ENCODE assay signal across 10 mouse cellular contexts in the genomic region with DNA sequence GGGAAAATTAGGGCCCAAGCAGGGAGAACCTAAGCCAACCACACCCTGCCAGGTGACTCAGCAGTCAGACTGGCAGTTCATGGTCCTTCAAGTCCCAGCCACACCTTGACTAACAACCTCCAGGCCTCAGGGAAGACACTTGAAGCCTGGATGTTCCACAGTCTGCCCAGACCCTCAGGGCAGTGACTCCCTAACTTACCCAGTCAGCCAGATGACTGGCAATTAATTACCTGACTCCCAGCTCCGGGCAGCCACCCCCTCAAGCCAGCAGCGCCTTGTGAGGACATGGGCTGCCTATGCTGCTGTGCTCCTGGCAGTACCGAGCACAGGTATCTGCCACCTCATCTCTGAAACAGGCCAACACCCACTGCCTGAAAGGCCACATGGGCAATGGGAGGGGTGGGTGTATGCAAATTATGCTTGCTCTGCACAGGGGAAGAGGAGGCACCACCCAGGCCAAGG. TPM values are rescaled to one million over a fixed set of nuclear protein-coding genes. Genes with fewer than 3 reads are reported as not detected.
DNase-seq lines count a peak whose midpoint lies in the region; ATAC-seq and TF ChIP-seq lines count a peak whose summit lies in the region.
"Had no signal": no experiment of that assay in that cellular context is flagged by ENCODE, and none has a peak within 500 bp of the region (broad histone marks: within the 10 kb centered on the region; RNA-seq: fewer than 3 reads in every experiment).

No protein-coding gene starts in this region.

- H3K9ac ChIP-seq in limb, embryonic 12.5 days (replicated peaks) = 0 out of 2 replicates have a peak overlapping the region, but pooled peaks have one; percentile 18
- no peak overlapping the region for H3K9ac ChIP-seq in MEL (ENCODE audit: control insufficient read depth, low read depth, low read length, poor library complexity, severe bottlenecking)
- no peak overlapping the region for H3K9ac ChIP-seq in intestine, postnatal 0 days (ENCODE audit: low read depth, low read length)
- H3K9ac ChIP-seq in forebrain, embryonic 12.5 days = no peak overlapping the region

- no peak for TF ChIP-seq RAD21 in MEL (IDR thresholded peaks at IDR 0.05; ENCODE audit: low read depth, low read length)

- H3K27ac ChIP-seq in limb, embryonic 12.5 days = no peak overlapping the region
- H3K27ac ChIP-seq in limb, embryonic 10.5 days = no peak overlapping the region
- no peak overlapping the region for H3K27ac ChIP-seq in MEL (ENCODE audit: control insufficient read depth, low read depth, low read length)
- H3K27ac ChIP-seq in intestine, postnatal 0 days (ENCODE audit: low read depth, low read length) = no peak overlapping the region
- no peak overlapping the region for H3K27ac ChIP-seq in forebrain, embryonic 12.5 days
- H3K27ac ChIP-seq: hindbrain, postnatal 0 days; midbrain, embryonic 10.5 days had no signal

- H3K27me3 ChIP-seq in limb, embryonic 12.5 days = no peaks in the 10 kb centered on the region
- no peaks in the 10 kb centered on the region for H3K27me3 ChIP-seq in limb, embryonic 10.5 days (ENCODE audit: low read depth, poor library complexity, severe bottlenecking)
- H3K27me3 ChIP-seq in MEL (ENCODE audit: control insufficient read depth in 1 of 2, insufficient read depth in 2 of 2, low read length in 2 of 2) = no peaks in the 10 kb centered on the region
- H3K27me3 ChIP-seq in intestine, postnatal 0 days (replicated peaks; ENCODE audit: control insufficient read depth, insufficient read depth, low read length) = no peaks in the 10 kb centered on the region
- H3K27me3 ChIP-seq in forebrain, embryonic 12.5 days = no peaks in the 10 kb centered on the region

- H3K79me2 ChIP-seq in MEL (ENCODE audit: control insufficient read depth, insufficient read depth, low read length, poor library complexity) = peaks cover 3% of the 10 kb centered on the region; the same call in 1 of the 2 replicates

- 72% methylated on average over 3 of the region's 3 CpGs for WGBS in limb, embryonic 12.5 days
- WGBS in limb, embryonic 10.5 days = 69% methylated on average over 3 of the region's 3 CpGs
- WGBS in intestine, postnatal 0 days = 37% methylated on average over 3 of the region's 3 CpGs
- WGBS in forebrain, embryonic 12.5 days = 80% methylated on average over 3 of the region's 3 CpGs

- no peak for TF ChIP-seq EP300 in MEL (IDR thresholded peaks at IDR 0.05; ENCODE audit: low read depth in 1 of 2, low read length in 2 of 2)

- H3K4me2 ChIP-seq in limb, embryonic 12.5 days = no peak overlapping the region
- no peak overlapping the region for H3K4me2 ChIP-seq in intestine, postnatal 0 days (replicated peaks; ENCODE audit: low read depth)
- H3K4me2 ChIP-seq in forebrain, embryonic 12.5 days = no peak overlapping the region

- no peak for DNase-seq in limb, embryonic 10.5 days (ENCODE audit: low spot score)
- peak; percentile 37 for DNase-seq in MEL (ENCODE audit: low read depth, low spot score)
- peak; percentile 77 to 78 for DNase-seq in spleen, postnatal 36 days (ENCODE audit: low spot score in 2 of 2)
- no peak for DNase-seq in cerebellum, postnatal 14 days
- DNase-seq in adrenal gland, adult (ENCODE audit: inconsistent age in 2 of 2, low spot score in 1 of 2) = no peak

- TF ChIP-seq POLR2A in MEL (IDR thresholded peaks at IDR 0.05; ENCODE audit: control insufficient read depth in 1 of 2, insufficient read depth in 1 of 2, low read depth in 1 of 2, low read length in 2 of 2, poor library complexity in 1 of 2) = no peak

- H3K4me3 ChIP-seq in limb, embryonic 12.5 days (replicated peaks) = no peak overlapping the region
- no peak overlapping the region for H3K4me3 ChIP-seq in limb, embryonic 10.5 days
- H3K4me3 ChIP-seq in MEL (ENCODE audit: control insufficient read depth in 1 of 2, insufficient read depth in 1 of 2, low read depth in 2 of 2, low read length in 2 of 2) = no peak overlapping the region
- H3K4me3 ChIP-seq in intestine, postnatal 0 days (ENCODE audit: low read depth, low read length) = no peak overlapping the region
- no peak overlapping the region for H3K4me3 ChIP-seq in forebrain, embryonic 12.5 days (replicated peaks)
- H3K4me3 ChIP-seq: midbrain, embryonic 10.5 days had no signal

- H3K9me3 ChIP-seq in limb, embryonic 12.5 days = no peaks in the 10 kb centered on the region
- H3K9me3 ChIP-seq in limb, embryonic 10.5 days (replicated peaks) = no peaks in the 10 kb centered on the region
- H3K9me3 ChIP-seq in MEL (replicated peaks; ENCODE audit: insufficient read depth, low read length) = no peaks in the 10 kb centered on the region
- H3K9me3 ChIP-seq in intestine, postnatal 0 days (ENCODE audit: control insufficient read depth) = no peaks in the 10 kb centered on the region
- no peaks in the 10 kb centered on the region for H3K9me3 ChIP-seq in forebrain, embryonic 12.5 days

- no peak for TF ChIP-seq CTCF in MEL (IDR thresholded peaks at IDR 0.05 in 2 of 3, conservative IDR thresholded peaks at IDR 0.05 in 1 of 3; ENCODE audit: control insufficient read depth in 1 of 3, insufficient read depth in 1 of 3, low read depth in 2 of 3, low read length in 3 of 3, poor library complexity in 1 of 3, severe bottlenecking in 1 of 3)
- no peak for TF ChIP-seq CTCF in intestine, postnatal 0 days (IDR thresholded peaks at IDR 0.05; ENCODE audit: low read depth)

- ATAC-seq in limb, embryonic 12.5 days (ENCODE audit: insufficient number of reproducible peaks, insufficient read depth, low FRiP score, low TSS enrichment, low read depth) = no peak
- ATAC-seq in intestine, postnatal 0 days = peak; percentile 60
- ATAC-seq in forebrain, embryonic 12.5 days (ENCODE audit: low FRiP score) = no peak
- ATAC-seq: hindbrain, postnatal 0 days had no signal

- H3K4me1 ChIP-seq in limb, embryonic 12.5 days (replicated peaks) = no peaks in the 10 kb centered on the region
- peaks cover 6% of the 10 kb centered on the region for H3K4me1 ChIP-seq in limb, embryonic 10.5 days
- H3K4me1 ChIP-seq in MEL (ENCODE audit: control insufficient read depth in 1 of 2, insufficient read depth in 2 of 2, low read length in 2 of 2) = peaks cover 3 to 29% of the 10 kb centered on the region in 2 experiments
- H3K4me1 ChIP-seq in intestine, postnatal 0 days (replicated peaks; ENCODE audit: control insufficient read depth, insufficient read depth, low read length) = no peaks in the 10 kb centered on the region; the same call in 1 of the 2 replicates
- H3K4me1 ChIP-seq in forebrain, embryonic 12.5 days = no peaks in the 10 kb centered on the region
- H3K4me1 ChIP-seq: midbrain, embryonic 10.5 days had no signal

- peaks cover 71% of the 10 kb centered on the region for H3K36me3 ChIP-seq in limb, embryonic 12.5 days
- peaks cover 36% of the 10 kb centered on the region for H3K36me3 ChIP-seq in limb, embryonic 10.5 days
- H3K36me3 ChIP-seq in MEL (ENCODE audit: control insufficient read depth in 1 of 2, insufficient read depth in 2 of 2, low read length in 2 of 2) = peaks cover 8 to 16% of the 10 kb centered on the region in 2 experiments
- peaks cover 47% of the 10 kb centered on the region; the same call in 1 of the 2 replicates for H3K36me3 ChIP-seq in intestine, postnatal 0 days (ENCODE audit: control insufficient read depth, insufficient read depth)
- peaks cover 25% of the 10 kb centered on the region for H3K36me3 ChIP-seq in forebrain, embryonic 12.5 days (replicated peaks)

RNA-seq across cellular contexts. Expression of a gene that starts 11.2 kb away (rescaled TPM):
- 12.2 and 13.6 TPM in 2 replicates for polyA plus RNA-seq in limb, embryonic 12.5 days (2016; fragmentation: Nextera tagmentation; extraction: Ambion mirVana)
- 10.5 and 11.5 TPM in 2 replicates for polyA plus RNA-seq in limb, embryonic 10.5 days (2016; fragmentation: Nextera tagmentation; extraction: Ambion mirVana)
- 25.2 and 28.2 TPM in 2 replicates for total RNA-seq in MEL (2012; rRNA removed)
- polyA plus RNA-seq in MEL (2012; ENCODE audit: insufficient read depth in 1 of 2, insufficient read length in 2 of 2, low read depth in 1 of 2, low replicate concordance in 2 of 2, missing spikeins in 1 of 2) = 10 to 100 TPM in 1 of 2 experiments, not detected in 1; 36.6 TPM
- polyA plus RNA-seq in intestine, postnatal 0 days (2015; fragmentation: Nextera tagmentation; extraction: Ambion mirVana) = 14.8 and 15.8 TPM in 2 replicates
- polyA plus RNA-seq in forebrain, embryonic 12.5 days (2016; fragmentation: Nextera tagmentation; extraction: Ambion mirVana) = 11.2 and 12.3 TPM in 2 replicates

RNA-seq across cellular contexts. Expression of a gene that starts 12.0 kb away (rescaled TPM):
- 3.1 and 3.4 TPM in 2 replicates for polyA plus RNA-seq in limb, embryonic 12.5 days (2016; fragmentation: Nextera tagmentation; extraction: Ambion mirVana)
- 3.1 and 3.3 TPM in 2 replicates for polyA plus RNA-seq in limb, embryonic 10.5 days (2016; fragmentation: Nextera tagmentation; extraction: Ambion mirVana)
- total RNA-seq in MEL (2012; rRNA removed) = 8.4 and 9.5 TPM in 2 replicates
- 10 to 100 TPM in 1 of 2 experiments, not detected in 1; 14.8 TPM for polyA plus RNA-seq in MEL (2012; ENCODE audit: insufficient read depth in 1 of 2, insufficient read length in 2 of 2, low read depth in 1 of 2, low replicate concordance in 2 of 2, missing spikeins in 1 of 2)
- polyA plus RNA-seq in intestine, postnatal 0 days (2015; fragmentation: Nextera tagmentation; extraction: Ambion mirVana) = 1.1 and 1.3 TPM in 2 replicates
- 2.7 TPM in 2 replicates for polyA plus RNA-seq in forebrain, embryonic 12.5 days (2016; fragmentation: Nextera tagmentation; extraction: Ambion mirVana)

RNA-seq across cellular contexts. Expression of a gene that starts 28.5 kb away (rescaled TPM):
- 16.9 and 19.4 TPM in 2 replicates for polyA plus RNA-seq in limb, embryonic 12.5 days (2016; fragmentation: Nextera tagmentation; extraction: Ambion mirVana)
- polyA plus RNA-seq in limb, embryonic 10.5 days (2016; fragmentation: Nextera tagmentation; extraction: Ambion mirVana) = 11.7 and 12.0 TPM in 2 replicates
- 59.8 and 61.5 TPM in 2 replicates for total RNA-seq in MEL (2012; rRNA removed)
- polyA plus RNA-seq in MEL (2012; ENCODE audit: insufficient read depth in 1 of 2, insufficient read length in 2 of 2, low read depth in 1 of 2, low replicate concordance in 2 of 2, missing spikeins in 1 of 2) = 100 to 1,000 TPM in 1 of 2 experiments, 10 to 100 TPM in 1; 86.6 to 149 TPM
- polyA plus RNA-seq in intestine, postnatal 0 days (2015; fragmentation: Nextera tagmentation; extraction: Ambion mirVana) = 8.8 and 9.7 TPM in 2 replicates
- 15.9 and 17.5 TPM in 2 replicates for polyA plus RNA-seq in forebrain, embryonic 12.5 days (2016; fragmentation: Nextera tagmentation; extraction: Ambion mirVana)

RNA-seq across cellular contexts. Expression of a gene that starts 29.7 kb away (rescaled TPM):
- polyA plus RNA-seq in limb, embryonic 12.5 days (2016; fragmentation: Nextera tagmentation; extraction: Ambion mirVana) = 2.7 and 2.9 TPM in 2 replicates
- polyA plus RNA-seq in limb, embryonic 10.5 days (2016; fragmentation: Nextera tagmentation; extraction: Ambion mirVana) = 3.3 and 4.1 TPM in 2 replicates
- total RNA-seq in MEL (2012; rRNA removed) = 0.73 and 0.75 TPM in 2 replicates
- polyA plus RNA-seq in MEL (2012; ENCODE audit: insufficient read depth in 1 of 2, insufficient read length in 2 of 2, low read depth in 1 of 2, low replicate concordance in 2 of 2, missing spikeins in 1 of 2) = 1 to 10 TPM in 1 of 2 experiments, not detected in 1; 6.4 TPM
- 0.53 and 0.72 TPM in 2 replicates for polyA plus RNA-seq in intestine, postnatal 0 days (2015; fragmentation: Nextera tagmentation; extraction: Ambion mirVana)
- 22.3 and 28.6 TPM in 2 replicates for polyA plus RNA-seq in forebrain, embryonic 12.5 days (2016; fragmentation: Nextera tagmentation; extraction: Ambion mirVana)

RNA-seq across cellular contexts. Expression of a gene that starts 41.4 kb away (rescaled TPM):
- polyA plus RNA-seq in limb, embryonic 12.5 days (2016; fragmentation: Nextera tagmentation; extraction: Ambion mirVana) = 22.3 and 24.3 TPM in 2 replicates
- polyA plus RNA-seq in limb, embryonic 10.5 days (2016; fragmentation: Nextera tagmentation; extraction: Ambion mirVana) = 14.2 and 16.6 TPM in 2 replicates
- total RNA-seq in MEL (2012; rRNA removed) = 18.4 and 24.6 TPM in 2 replicates
- 10 to 100 TPM in 1 of 2 experiments, not detected in 1; 33.2 TPM for polyA plus RNA-seq in MEL (2012; ENCODE audit: insufficient read depth in 1 of 2, insufficient read length in 2 of 2, low read depth in 1 of 2, low replicate concordance in 2 of 2, missing spikeins in 1 of 2)
- 7.8 and 8.4 TPM in 2 replicates for polyA plus RNA-seq in intestine, postnatal 0 days (2015; fragmentation: Nextera tagmentation; extraction: Ambion mirVana)
- polyA plus RNA-seq in forebrain, embryonic 12.5 days (2016; fragmentation: Nextera tagmentation; extraction: Ambion mirVana) = 10.3 and 13.0 TPM in 2 replicates

Comparison
In these comparisons a context has a peak if more than half of its experiments do, and no peak if none do; other contexts are left out.
1. DNase-seq: peak in MEL (single experiment) and spleen, postnatal 36 days (2 of 2); none in limb, embryonic 10.5 days (single experiment), cerebellum, postnatal 14 days (0 of 2) and adrenal gland, adult (0 of 2).